Mouse (Mus musculus) liver, embryonic 13.5 days (tissue): ENCODE data around the gene Cog5. TPM values are rescaled to one million over a fixed set of nuclear protein-coding genes. Genes with fewer than 3 reads are reported as not detected.

ENCODE experiments used
- ATAC-seq: fragments of 200-750 bp; cut with Nextera tagmentation; 2 replicates; pipeline ENCODE4 v1.8.0; 2017; ENCODE audit warnings: low read depth, mild to moderate bottlenecking, moderate number of reproducible peaks, moderate library complexity
- DNase-seq: peaks from one replicate; pipeline ENCODE4 v3.0.0; 2022
- H3K27ac ChIP-seq: fragments of 300-500 bp; sonication (generic); 2 replicates; pipeline ENCODE4 v1.5.1; 2015; ENCODE audit warnings: moderate library complexity, mild to moderate bottlenecking, inconsistent platforms
- H3K27me3 ChIP-seq: fragments of 300-500 bp; sonication (generic); 2 replicates; pipeline ENCODE4 v1.6.1; 2015; ENCODE audit warnings: mild to moderate bottlenecking, inconsistent platforms
- H3K36me3 ChIP-seq: fragments of 300-500 bp; sonication (generic); 2 replicates; pipeline ENCODE4 v1.6.1; 2015; ENCODE audit warnings: mild to moderate bottlenecking, inconsistent platforms
- H3K4me1 ChIP-seq: fragments of 300-500 bp; sonication (generic); replicated peaks from 2 replicates; pipeline ENCODE4 v1.6.1; 2015; ENCODE audit warnings: inconsistent platforms
- H3K4me2 ChIP-seq: fragments of 300-500 bp; sonication (generic); 2 replicates; pipeline ENCODE4 v1.6.1; 2015; ENCODE audit warnings: inconsistent platforms, mild to moderate bottlenecking, moderate library complexity
- H3K4me3 ChIP-seq: fragments of 300-500 bp; sonication (generic); replicated peaks from 2 replicates; pipeline ENCODE4 v1.5.1; 2015; ENCODE audit warnings: mild to moderate bottlenecking, inconsistent platforms
- H3K9ac ChIP-seq: fragments of 300-500 bp; sonication (generic); 2 replicates; pipeline ENCODE4 v1.6.1; 2015; ENCODE audit warnings: mild to moderate bottlenecking, inconsistent platforms
- H3K9me3 ChIP-seq: fragments of 300-500 bp; sonication (generic); replicated peaks from 2 replicates; pipeline ENCODE4 v1.6.1; 2016; ENCODE audit warnings: inconsistent platforms
- WGBS: fragments of 180-500 bp; shearing (Covaris S2); methylation state at CpG from one replicate; pipeline ENCODE4 v1.1.7; 2015; ENCODE audit not compliant: insufficient replicate concordance; 5-methylcytosine and 5-hydroxymethylcytosine counted together
- polyA plus RNA-seq: library from polyadenylated mRNA; unstranded; fragments of >200 nt; fragmentation: Nextera tagmentation; extraction: Ambion mirVana; gene quantifications from 2 replicates; pipeline ENCODE4 v1.2.1, GENCODE M21; 2015

Gene Cog5
- polyA plus RNA-seq, 1 experiment from 2014 or later: 8.0 TPM

- Histone ChIP-seq H3K4me2 (no peak overlapping the region), H3K4me3 (no peak overlapping the region), H3K9me3 (no peaks in the 10 kb centered on the region), H3K27me3 (no peaks in the 10 kb centered on the region), H3K27ac (no peak overlapping the region), H3K9ac (no peak overlapping the region), H3K36me3 (no peaks in the 10 kb centered on the region), H3K4me1 (no peaks in the 10 kb centered on the region)
- 68% methylated on average over 2 of the region's 2 CpGs for WGBS
- ATAC-seq: no peak
- no peak for DNase-seq
Observed at GRCm38 (mm10) chr12:31754465-31754864, 99.8 kb downstream of the Cog5 start.

GRCm38 (mm10) chr12:31755885-31756755 is 101.5 kb downstream of the Cog5 start:
- no peak for DNase-seq
- Histone ChIP-seq H3K27me3 (no peaks in the 10 kb centered on the region), H3K4me2 (no peak overlapping the region), H3K4me3 (no peak overlapping the region), H3K36me3 (no peaks in the 10 kb centered on the region), H3K9me3 (no peaks in the 10 kb centered on the region), H3K27ac (no peak overlapping the region), H3K4me1 (no peaks in the 10 kb centered on the region), H3K9ac (no peak overlapping the region)
- 44% methylated on average over 2 of the region's 2 CpGs for WGBS
- ATAC-seq: no peak

- ATAC-seq (no peak), DNase-seq (no peak)
- H3K27me3 ChIP-seq: no peaks in the 10 kb centered on the region
- no peaks in the 10 kb centered on the region for H3K4me1 ChIP-seq
- no peaks in the 10 kb centered on the region for H3K36me3 ChIP-seq
- H3K9me3 ChIP-seq: no peaks in the 10 kb centered on the region
- no peak overlapping the region for H3K4me2 ChIP-seq
- no peak overlapping the region for H3K4me3 ChIP-seq
- WGBS: 77% methylated on average over 3 of the region's 3 CpGs
- H3K27ac ChIP-seq: no peak overlapping the region
- no peak overlapping the region for H3K9ac ChIP-seq
Observed at GRCm38 (mm10) chr12:31773612-31774011, 118.9 kb downstream of the Cog5 start.

- Histone ChIP-seq H3K27me3 (no peaks in the 10 kb centered on the region), H3K4me1 (no peaks in the 10 kb centered on the region), H3K36me3 (no peaks in the 10 kb centered on the region), H3K9ac (no peak overlapping the region), H3K9me3 (no peaks in the 10 kb centered on the region), H3K4me2 (no peak overlapping the region), H3K4me3 (no peak overlapping the region), H3K27ac (no peak overlapping the region)
- no peak for DNase-seq
- 70% methylated on average over 1 of the region's 1 CpGs for WGBS
- ATAC-seq: no peak
Observed at GRCm38 (mm10) chr12:31784291-31784690, 129.6 kb downstream of the Cog5 start.

GRCm38 (mm10) chr12:31788530-31788929 is 133.9 kb downstream of the Cog5 start:
- no peaks in the 10 kb centered on the region for H3K27me3 ChIP-seq
- ATAC-seq (no peak), DNase-seq (no peak)
- no peak overlapping the region for H3K4me3 ChIP-seq
- WGBS: 41% methylated on average over 3 of the region's 3 CpGs
- no peak overlapping the region for H3K4me2 ChIP-seq
- H3K9me3 ChIP-seq: no peaks in the 10 kb centered on the region
- H3K4me1 ChIP-seq: no peaks in the 10 kb centered on the region
- no peak overlapping the region for H3K9ac ChIP-seq
- no peak overlapping the region for H3K27ac ChIP-seq
- no peaks in the 10 kb centered on the region for H3K36me3 ChIP-seq

- Histone ChIP-seq H3K9me3 (no peaks in the 10 kb centered on the region), H3K27ac (0 out of 2 replicates have a peak overlapping the region, but pooled peaks have one; percentile 55), H3K4me1 (peaks cover 6% of the 10 kb centered on the region; the same call in 1 of the 2 replicates), H3K4me3 (no peak overlapping the region), H3K36me3 (no peaks in the 10 kb centered on the region), H3K9ac (no peak overlapping the region), H3K4me2 (no peak overlapping the region), H3K27me3 (no peaks in the 10 kb centered on the region)
- no peak for DNase-seq
- peak; percentile 73 for ATAC-seq
- WGBS: 38% methylated on average over 5 of the region's 5 CpGs
Observed at GRCm38 (mm10) chr12:31806410-31807154, 151.9 kb downstream of the Cog5 start.

- Histone ChIP-seq H3K4me3 (no peak overlapping the region), H3K4me1 (no peaks in the 10 kb centered on the region), H3K27ac (no peak overlapping the region), H3K9ac (no peak overlapping the region), H3K4me2 (no peak overlapping the region), H3K27me3 (no peaks in the 10 kb centered on the region), H3K9me3 (no peaks in the 10 kb centered on the region), H3K36me3 (no peaks in the 10 kb centered on the region)
- DNase-seq (no peak), ATAC-seq (no peak)
- 74% methylated on average over 3 of the region's 3 CpGs for WGBS
Observed at GRCm38 (mm10) chr12:31818051-31818461, 163.4 kb downstream of the Cog5 start.

- H3K4me1 ChIP-seq: no peaks in the 10 kb centered on the region
- no peak overlapping the region for H3K27ac ChIP-seq
- no peak for DNase-seq
- no peaks in the 10 kb centered on the region for H3K36me3 ChIP-seq
- no peak overlapping the region for H3K4me3 ChIP-seq
- no peak overlapping the region for H3K4me2 ChIP-seq
- H3K9ac ChIP-seq: no peak overlapping the region
- no peaks in the 10 kb centered on the region for H3K9me3 ChIP-seq
- ATAC-seq: no peak
- H3K27me3 ChIP-seq: no peaks in the 10 kb centered on the region
Observed at GRCm38 (mm10) chr12:31819096-31819495, 164.4 kb downstream of the Cog5 start.

GRCm38 (mm10) chr12:31819520-31819919 is 164.9 kb downstream of the Cog5 start:
- Histone ChIP-seq H3K9ac (no peak overlapping the region), H3K4me1 (no peaks in the 10 kb centered on the region), H3K36me3 (no peaks in the 10 kb centered on the region), H3K27me3 (no peaks in the 10 kb centered on the region), H3K9me3 (no peaks in the 10 kb centered on the region), H3K4me2 (no peak overlapping the region), H3K4me3 (no peak overlapping the region), H3K27ac (no peak overlapping the region)
- DNase-seq: no peak
- ATAC-seq: no peak
- WGBS: 84% methylated on average over 7 of the region's 7 CpGs

GRCm38 (mm10) chr12:31823671-31824070 is 169.0 kb downstream of the Cog5 start:
- Histone ChIP-seq H3K9me3 (no peaks in the 10 kb centered on the region), H3K9ac (no peak overlapping the region), H3K4me3 (no peak overlapping the region), H3K36me3 (no peaks in the 10 kb centered on the region), H3K4me2 (no peak overlapping the region), H3K27me3 (no peaks in the 10 kb centered on the region), H3K4me1 (no peaks in the 10 kb centered on the region), H3K27ac (no peak overlapping the region)
- WGBS: 64% methylated on average over 3 of the region's 3 CpGs
- ATAC-seq: no peak
- no peak for DNase-seq

- H3K27me3 ChIP-seq: no peaks in the 10 kb centered on the region
- H3K27ac ChIP-seq: no peak overlapping the region
- no peaks in the 10 kb centered on the region for H3K4me1 ChIP-seq
- H3K4me2 ChIP-seq: no peak overlapping the region
- no peaks in the 10 kb centered on the region for H3K36me3 ChIP-seq
- H3K9ac ChIP-seq: no peak overlapping the region
- no peak for ATAC-seq
- DNase-seq: no peak
- 75% methylated on average over 5 of the region's 5 CpGs for WGBS
- no peak overlapping the region for H3K4me3 ChIP-seq
- H3K9me3 ChIP-seq: no peaks in the 10 kb centered on the region
Observed at GRCm38 (mm10) chr12:31824831-31825230, 170.2 kb downstream of the Cog5 start.
